Mouse (Mus musculus): ENCODE data around the gene Ppp4r2.

DNA sequence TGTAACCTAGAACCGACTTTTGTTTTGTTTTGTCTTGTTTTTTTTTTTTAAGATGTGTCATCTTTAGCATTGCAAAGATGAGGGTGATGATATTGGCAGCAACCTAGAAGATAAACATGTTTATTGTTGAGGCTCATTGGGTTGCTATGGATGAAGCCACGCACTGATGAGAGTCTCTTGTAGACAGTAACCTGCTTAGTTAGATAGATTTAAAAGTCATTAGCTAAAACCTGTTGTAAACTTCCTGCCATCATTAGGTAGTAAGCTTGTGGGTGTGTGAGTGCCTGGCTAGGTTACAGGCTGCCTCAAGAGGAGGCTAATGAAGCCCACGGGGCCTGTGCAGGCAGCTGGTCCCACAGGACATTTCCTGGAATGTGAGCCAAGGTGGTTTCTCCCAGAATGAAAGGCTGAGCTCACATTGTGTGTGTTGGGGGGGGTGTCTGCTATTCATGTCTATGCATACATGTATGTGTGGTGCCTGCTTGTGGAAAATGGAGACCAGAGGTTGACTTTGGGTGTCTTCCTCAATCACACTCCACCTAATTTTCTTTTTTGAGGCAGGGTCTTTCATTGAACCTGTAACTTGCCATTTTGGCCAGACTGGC, 41.3 kb upstream of the Ppp4r2 start:
- TF ChIP-seq CTCF (IDR thresholded peaks at IDR 0.05; ENCODE audit: low read depth) = no peak
- no peak for TF ChIP-seq EP300 (IDR thresholded peaks at IDR 0.05; ENCODE audit: low read depth)

Data from liver, embryonic 14.5 days (tissue).